ENCODE assay signal across 8 mouse cellular contexts in the genomic region with DNA sequence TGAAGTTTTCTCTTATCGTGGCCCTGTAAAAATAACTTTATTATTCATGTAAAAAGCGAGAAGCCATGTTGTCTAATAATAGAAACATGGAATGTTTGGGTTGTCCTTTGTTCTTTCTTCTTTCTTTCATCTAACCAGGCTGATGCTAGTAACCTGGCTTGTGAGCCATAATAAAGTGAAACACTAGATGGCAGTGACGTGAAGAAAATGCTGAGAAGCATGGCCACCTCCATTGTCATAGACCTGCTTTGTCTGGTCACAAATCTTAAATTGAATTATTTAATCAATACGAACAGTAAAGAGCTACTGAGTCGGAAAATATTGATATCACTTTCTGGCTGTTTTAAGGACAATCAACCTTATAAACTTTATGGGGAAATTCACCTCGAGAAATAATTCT.
DNase-seq lines count a peak whose midpoint lies in the region; ATAC-seq and TF ChIP-seq lines count a peak whose summit lies in the region.

No protein-coding gene starts in this region.

- TF ChIP-seq CTCF in gastrocnemius, adult 2 months (IDR thresholded peaks at IDR 0.05), result peak; percentile 60
- peak; percentile 35 for TF ChIP-seq CTCF in E14TG2a.4 (conservative IDR thresholded peaks at IDR 0.05; ENCODE audit: low read length)

- no peak overlapping the region for H3K9ac ChIP-seq in neural tube, embryonic 13.5 days

- H3K36me3 ChIP-seq in E14TG2a.4 (ENCODE audit: insufficient read depth, low read length), result no peaks in the 10 kb centered on the region
- no peaks in the 10 kb centered on the region for H3K36me3 ChIP-seq in neural tube, embryonic 13.5 days

- no peaks in the 10 kb centered on the region for H3K4me1 ChIP-seq in E14TG2a.4 (replicated peaks; ENCODE audit: low read depth, low read length)
- peaks cover 33% of the 10 kb centered on the region for H3K4me1 ChIP-seq in neural tube, embryonic 13.5 days (replicated peaks)

- peak; percentile 87 for ATAC-seq in neural tube, embryonic 13.5 days (ENCODE audit: low read depth)

- no peak overlapping the region for H3K27ac ChIP-seq in gastrocnemius, adult 2 months
- peak overlapping the region; percentile 61; the same call in 1 of the 2 replicates for H3K27ac ChIP-seq in neural tube, embryonic 13.5 days (replicated peaks)

- H3K27me3 ChIP-seq in E14TG2a.4 (ENCODE audit: insufficient read depth, low read length), result no peaks in the 10 kb centered on the region
- H3K27me3 ChIP-seq in neural tube, embryonic 13.5 days, result no peaks in the 10 kb centered on the region

- no peak overlapping the region for H3K4me2 ChIP-seq in neural tube, embryonic 13.5 days

- intact Hi-C loops in gastrocnemius, adult 2 months (cut with DNase I), result loop anchor here (1.0 to 10.0 kb wide), 2 partner anchors 537 to 839 kb away; no protein-coding TSS in a partner anchor
- intact Hi-C loops in heart, postnatal 14 days (cut with DNase I), result loop anchor here (5.0 to 10.0 kb wide), 3 partner anchors 359 to 836 kb away; no protein-coding TSS in a partner anchor

- H3K4me3 ChIP-seq in gastrocnemius, adult 2 months, result no peak overlapping the region
- no peak overlapping the region for H3K4me3 ChIP-seq in E14TG2a.4 (replicated peaks; ENCODE audit: low read length)
- no peak overlapping the region for H3K4me3 ChIP-seq in neural tube, embryonic 13.5 days

- 27% methylated on average over 6 of the region's 6 CpGs for WGBS in neural tube, embryonic 13.5 days

- no peak for DNase-seq in gastrocnemius, adult 2 months
- no peak for DNase-seq in gastrocnemius, adult 8-10 months (ENCODE audit: low spot score in 2 of 2)
- DNase-seq in cerebellum, postnatal 10 days, result peak; percentile 80 to 85
- DNase-seq in heart, postnatal 14 days, result peak; percentile 20 to 53
- peak; percentile 20 to 59 for DNase-seq in left cerebral cortex, adult 9 months (ENCODE audit: low spot score in 2 of 2)
- no peak for DNase-seq in spleen, postnatal 14 days (ENCODE audit: low spot score in 2 of 2)

- H3K9me3 ChIP-seq in E14TG2a.4 (ENCODE audit: low read length), result no peaks in the 10 kb centered on the region
- H3K9me3 ChIP-seq in neural tube, embryonic 13.5 days, result no peaks in the 10 kb centered on the region

Comparison
In these comparisons a context has a peak if more than half of its experiments do, and no peak if none do; other contexts are left out.
1. DNase-seq: peak in cerebellum, postnatal 10 days (2 of 2), heart, postnatal 14 days (2 of 2) and left cerebral cortex, adult 9 months (2 of 2); none in gastrocnemius, adult 2 months (single experiment), gastrocnemius, adult 8-10 months (0 of 2) and spleen, postnatal 14 days (0 of 2).